In genomic region chr1:69433655-69434357, GRCm38 (mm10) we compare ENCODE assay signal across 21 mouse cellular contexts.
DNase-seq lines count a peak whose midpoint lies in the region; ATAC-seq and TF ChIP-seq lines count a peak whose summit lies in the region.
"Had no signal": no experiment of that assay in that cellular context is flagged by ENCODE, and none has a peak within 500 bp of the region (broad histone marks: within the 10 kb centered on the region; RNA-seq: fewer than 3 reads in every experiment).

No protein-coding gene starts in this region.

- peak; percentile 27 for DNase-seq in adrenal gland, postnatal 14 days
- no peak for DNase-seq in adrenal gland, adult 18-20 months (ENCODE audit: low spot score in 2 of 2)
- no peak for DNase-seq in lung, postnatal 0 days (ENCODE audit: low spot score)
- DNase-seq in NIH3T3 (ENCODE audit: low read depth) = peak; percentile 16
- no peak for DNase-seq in right cerebral cortex, adult 18-20 months
- no peak for DNase-seq in ovary, postnatal 10 days (ENCODE audit: low spot score)
- DNase-seq: cerebellum, adult 8-10 months; gastrocnemius, postnatal 14 days; kidney, adult 8-10 months; kidney, postnatal 36 days; lung, postnatal 4 days; retina, postnatal 1 day; thymus, adult 18-20 months had no signal

- no peak overlapping the region for H3K9ac ChIP-seq in lung, embryonic 15.5 days
- no peak overlapping the region for H3K9ac ChIP-seq in lung, postnatal 0 days (replicated peaks; ENCODE audit: low read depth)
- no peak overlapping the region for H3K9ac ChIP-seq in intestine, embryonic 16.5 days (ENCODE audit: low read depth, low read length)
- H3K9ac ChIP-seq: forebrain, embryonic 12.5 days; limb, embryonic 15.5 days; liver, embryonic 15.5 days had no signal

- no peaks in the 10 kb centered on the region for H3K36me3 ChIP-seq in lung, embryonic 15.5 days
- H3K36me3 ChIP-seq in lung, postnatal 0 days (ENCODE audit: insufficient read depth, low read length) = no peaks in the 10 kb centered on the region
- no peaks in the 10 kb centered on the region for H3K36me3 ChIP-seq in intestine, embryonic 16.5 days (ENCODE audit: control insufficient read depth, insufficient read depth, low read length)
- H3K36me3 ChIP-seq: forebrain, embryonic 12.5 days; hindbrain, embryonic 10.5 days; limb, embryonic 15.5 days; liver, embryonic 15.5 days had no signal

- H3K27ac ChIP-seq in lung, embryonic 15.5 days = no peak overlapping the region
- no peak overlapping the region for H3K27ac ChIP-seq in lung, postnatal 0 days (ENCODE audit: low read length)
- no peak overlapping the region for H3K27ac ChIP-seq in intestine, embryonic 16.5 days (ENCODE audit: low read length)
- H3K27ac ChIP-seq: forebrain, embryonic 12.5 days; hindbrain, embryonic 10.5 days; hindbrain, postnatal 0 days; limb, embryonic 15.5 days; liver, embryonic 15.5 days had no signal

- no peaks in the 10 kb centered on the region for H3K27me3 ChIP-seq in lung, embryonic 15.5 days
- H3K27me3 ChIP-seq in lung, postnatal 0 days (replicated peaks; ENCODE audit: insufficient read depth, low read length) = no peaks in the 10 kb centered on the region
- no peaks in the 10 kb centered on the region for H3K27me3 ChIP-seq in intestine, embryonic 16.5 days (replicated peaks; ENCODE audit: control insufficient read depth, insufficient read depth, low read length)
- H3K27me3 ChIP-seq: CH12.LX; forebrain, embryonic 12.5 days; limb, embryonic 15.5 days; liver, embryonic 15.5 days had no signal

- no peak overlapping the region for H3K4me2 ChIP-seq in lung, embryonic 15.5 days
- no peak overlapping the region for H3K4me2 ChIP-seq in lung, postnatal 0 days (replicated peaks; ENCODE audit: low read depth, low read length)
- no peak overlapping the region for H3K4me2 ChIP-seq in intestine, embryonic 16.5 days (ENCODE audit: low read depth, low read length)
- H3K4me2 ChIP-seq: forebrain, embryonic 12.5 days; limb, embryonic 15.5 days; liver, embryonic 15.5 days had no signal

- 0 out of 2 replicates have a peak, but pooled peaks have one; percentile 42 for ATAC-seq in lung, embryonic 15.5 days (ENCODE audit: borderline replicate concordance, extremely low read depth, low FRiP score, low TSS enrichment)
- no peak; the same call in 1 of the 2 replicates for ATAC-seq in lung, postnatal 0 days
- ATAC-seq in intestine, embryonic 16.5 days = peak; percentile 39; the same call in 1 of the 2 replicates
- ATAC-seq: hindbrain, postnatal 0 days had no signal

- H3K4me1 ChIP-seq in lung, embryonic 15.5 days = no peaks in the 10 kb centered on the region
- H3K4me1 ChIP-seq in lung, postnatal 0 days (ENCODE audit: insufficient read depth, low read depth, low read length) = no peaks in the 10 kb centered on the region
- no peaks in the 10 kb centered on the region for H3K4me1 ChIP-seq in intestine, embryonic 16.5 days (ENCODE audit: control insufficient read depth, insufficient read depth, low read length)
- H3K4me1 ChIP-seq: limb, embryonic 15.5 days; liver, embryonic 15.5 days had no signal

- no peaks in the 10 kb centered on the region for H3K9me3 ChIP-seq in lung, embryonic 15.5 days
- H3K9me3 ChIP-seq in lung, postnatal 0 days (ENCODE audit: low read length) = no peaks in the 10 kb centered on the region
- no peaks in the 10 kb centered on the region for H3K9me3 ChIP-seq in intestine, embryonic 16.5 days (ENCODE audit: control insufficient read depth, low read length)
- H3K9me3 ChIP-seq: forebrain, embryonic 12.5 days; hindbrain, embryonic 10.5 days; limb, embryonic 15.5 days; liver, embryonic 15.5 days had no signal

- TF ChIP-seq EP300 in lung, postnatal 0 days (IDR thresholded peaks at IDR 0.05) = no peak

- no peak for TF ChIP-seq CTCF in lung, postnatal 0 days (IDR thresholded peaks at IDR 0.05)

- 35% methylated on average over 8 of the region's 8 CpGs for WGBS in lung, embryonic 15.5 days
- WGBS in lung, postnatal 0 days = 37% methylated on average over 8 of the region's 8 CpGs
- WGBS in intestine, embryonic 16.5 days = 32% methylated on average over 8 of the region's 8 CpGs

- H3K4me3 ChIP-seq in lung, embryonic 15.5 days = no peak overlapping the region
- no peak overlapping the region for H3K4me3 ChIP-seq in lung, postnatal 0 days (ENCODE audit: low read depth, low read length)
- H3K4me3 ChIP-seq in intestine, embryonic 16.5 days (ENCODE audit: low read length) = no peak overlapping the region
- H3K4me3 ChIP-seq: forebrain, embryonic 12.5 days; hindbrain, embryonic 10.5 days; limb, embryonic 15.5 days; liver, embryonic 15.5 days had no signal

Comparison
In these comparisons a context has a peak if more than half of its experiments do, and no peak if none do; other contexts are left out.
1. DNase-seq: peak in adrenal gland, postnatal 14 days (single experiment) and NIH3T3 (single experiment); none in adrenal gland, adult 18-20 months (0 of 2), lung, postnatal 0 days (single experiment), right cerebral cortex, adult 18-20 months (single experiment) and ovary, postnatal 10 days (single experiment).